Mouse (Mus musculus) E14TG2a.4 (cell line): ENCODE results near the gene Tbl2.

Experiments
- CTCF ChIP-seq: conservative IDR thresholded peaks from 2 replicates; pipeline ENCODE4 v1.5.1; 2014; ENCODE audit warnings: low read length
- NANOG ChIP-seq: IDR thresholded peaks from 2 replicates; pipeline ENCODE4 v1.6.1; 2014; ENCODE audit warnings: borderline replicate concordance, low read length, mixed read lengths

DNA sequence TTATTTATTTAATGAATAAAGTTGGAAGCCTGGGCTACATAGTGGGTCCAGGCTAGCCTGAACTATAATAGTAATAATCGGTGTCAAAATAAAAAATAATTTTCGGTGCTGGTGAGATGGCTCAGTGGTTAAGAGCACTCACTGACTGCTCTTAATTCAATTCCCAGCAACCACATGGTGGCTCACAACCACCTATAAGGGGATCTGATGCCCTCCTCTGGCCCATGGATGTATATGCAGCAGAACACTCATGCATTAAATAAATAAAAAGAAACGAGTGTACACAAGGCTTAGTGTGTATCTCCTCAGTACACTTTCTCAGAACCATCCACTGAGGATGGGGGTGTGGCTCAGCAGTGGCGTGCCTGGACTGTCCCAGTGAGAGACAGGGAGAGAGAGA, 28.7 kb upstream of the Tbl2 start:
- TF ChIP-seq CTCF (peak; percentile 36), NANOG (no peak)
